Mouse (Mus musculus) ES-Bruce4 (cell line): ENCODE measurements at regions not wholly inside any gene's neighbourhood (a gene's known extent, or its start where the extent isn't known, plus 50 kb on each side); places are given as distances from the start of the nearest gene placed in this dataset.

Experiments used
- H3K27ac ChIP-seq: 2 replicates; pipeline ENCODE4 v1.5.1; 2012; ENCODE audit warnings: low read length, inconsistent platforms; ENCODE audit not compliant: insufficient read depth
- H3K27me3 ChIP-seq: 2 replicates; pipeline ENCODE4 v1.6.1; 2012; ENCODE audit warnings: mild to moderate bottlenecking, low read length, inconsistent platforms; ENCODE audit not compliant: control insufficient read depth, poor library complexity, insufficient read depth, severe bottlenecking
- H3K36me3 ChIP-seq: 2 replicates; pipeline ENCODE4 v1.6.1; 2012; ENCODE audit warnings: inconsistent platforms, mild to moderate bottlenecking, low read length, moderate library complexity; ENCODE audit not compliant: control insufficient read depth, poor library complexity, insufficient read depth, severe bottlenecking
- H3K4me1 ChIP-seq: one replicate; pipeline ENCODE4 v1.8.1; 2011; ENCODE audit warnings: low read length; ENCODE audit not compliant: control insufficient read depth, insufficient read depth
- H3K4me3 ChIP-seq: 2 replicates; pipeline ENCODE4 v1.5.1; 2011; ENCODE audit warnings: low read depth, mild to moderate bottlenecking, low read length
- H3K9ac ChIP-seq: 2 replicates; pipeline ENCODE4 v1.6.1; 2012; ENCODE audit warnings: low read depth, mild to moderate bottlenecking, inconsistent platforms; ENCODE audit not compliant: poor library complexity, severe bottlenecking
- H3K9me3 ChIP-seq: replicated peaks from 2 replicates; pipeline ENCODE4 v1.6.1; 2012; ENCODE audit warnings: mild to moderate bottlenecking, low read length, inconsistent platforms; ENCODE audit not compliant: control insufficient read depth, poor library complexity, insufficient read depth, severe bottlenecking
- CTCF ChIP-seq: IDR thresholded peaks from one replicate; pipeline ENCODE4 v1.8.1; 2011; ENCODE audit warnings: low read depth, low read length
- EP300 ChIP-seq: IDR thresholded peaks from 2 replicates; pipeline ENCODE4 v1.6.1; 2011; ENCODE audit warnings: low read depth, low read length; ENCODE audit not compliant: insufficient read depth
- POLR2A ChIP-seq: IDR thresholded peaks from one replicate; pipeline ENCODE4 v1.8.1; 2011; ENCODE audit warnings: low read length; ENCODE audit not compliant: insufficient read depth

DNA sequence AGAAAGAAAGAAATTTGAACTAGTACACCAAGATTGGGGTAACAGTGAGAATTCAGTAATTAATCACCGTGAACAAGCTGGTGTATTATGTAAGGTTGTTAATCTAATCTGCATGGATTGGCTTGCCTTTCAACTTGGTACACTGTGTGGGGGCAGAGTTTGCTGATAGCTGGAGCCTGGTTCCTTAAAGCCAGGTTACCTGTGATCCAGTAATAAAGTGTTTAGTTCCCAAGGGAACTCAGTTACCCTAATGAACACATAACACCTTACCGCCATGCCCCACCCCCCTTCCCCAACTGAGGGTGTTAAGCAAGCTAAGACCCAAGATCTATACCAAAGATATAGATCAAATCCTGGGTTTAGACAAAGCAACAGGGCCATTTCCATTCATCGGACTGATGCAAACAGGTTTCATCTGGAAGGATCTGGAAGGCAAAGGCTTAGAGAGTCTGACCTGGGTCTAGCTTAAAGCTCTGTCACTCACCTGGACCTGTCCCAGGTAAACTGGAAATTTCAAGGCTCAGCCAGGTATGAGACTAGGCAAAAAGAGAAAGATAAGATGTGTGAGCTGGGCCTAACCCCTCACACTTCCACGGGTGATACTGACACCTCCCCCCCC lies 155.8 kb downstream of the Ly86 start:
- no peak for TF ChIP-seq POLR2A
- TF ChIP-seq CTCF = no peak
- no peak for TF ChIP-seq EP300
- Histone ChIP-seq H3K4me1 (no peaks in the 10 kb centered on the region), H3K27me3 (no peaks in the 10 kb centered on the region), H3K9me3 (no peaks in the 10 kb centered on the region), H3K36me3 (no peaks in the 10 kb centered on the region), H3K27ac (no peak overlapping the region), H3K4me3 (no peak overlapping the region), H3K9ac (no peak overlapping the region)

DNA sequence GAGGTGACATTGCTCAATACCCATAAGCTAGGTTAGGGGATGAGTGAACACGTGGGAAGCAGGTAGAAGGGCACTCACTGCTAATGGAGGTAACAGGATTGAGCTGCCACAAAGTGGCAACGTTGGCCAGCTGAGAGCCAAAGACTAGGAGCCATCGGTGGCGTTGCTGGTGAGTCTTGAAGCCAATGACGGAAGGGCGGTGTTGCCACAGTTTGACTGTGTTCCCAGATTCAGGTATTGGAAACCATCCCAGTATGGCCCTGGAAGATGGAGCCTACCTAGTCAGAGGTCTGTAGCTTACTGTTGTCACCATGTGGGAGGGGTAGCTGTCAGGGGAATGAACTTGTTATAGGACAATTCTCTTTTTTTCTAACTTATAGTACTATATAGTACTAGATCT lies 158.4 kb downstream of the Ly86 start:
- no peaks in the 10 kb centered on the region for H3K36me3 ChIP-seq
- no peak overlapping the region for H3K4me3 ChIP-seq
- no peak overlapping the region for H3K27ac ChIP-seq
- no peak overlapping the region for H3K9ac ChIP-seq
- TF ChIP-seq EP300 = no peak
- no peak for TF ChIP-seq POLR2A
- no peak for TF ChIP-seq CTCF
- no peaks in the 10 kb centered on the region for H3K9me3 ChIP-seq
- H3K4me1 ChIP-seq = peaks cover 10% of the 10 kb centered on the region
- no peaks in the 10 kb centered on the region for H3K27me3 ChIP-seq

DNA sequence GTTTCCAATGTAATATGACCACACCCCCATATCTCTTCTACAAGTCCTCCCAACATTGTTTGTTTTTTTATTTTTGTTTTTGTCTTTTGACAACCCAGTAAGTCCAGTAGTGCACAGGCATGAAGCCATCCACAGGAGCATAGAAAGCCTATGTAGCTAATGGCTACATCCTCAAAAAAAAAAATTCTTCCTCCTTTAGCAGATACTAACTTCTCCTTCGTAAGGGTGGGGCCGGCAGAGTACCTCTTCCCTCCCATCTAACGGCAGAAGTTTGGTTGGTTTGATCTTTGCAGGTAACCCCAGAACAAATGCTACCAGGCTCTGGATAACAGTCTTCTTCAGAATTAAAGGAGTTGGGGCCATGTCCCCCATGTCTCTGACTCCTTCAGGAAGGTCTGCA lies 158.9 kb downstream of the Ly86 start:
- TF ChIP-seq POLR2A (no peak), EP300 (no peak), CTCF (no peak)
- H3K27ac ChIP-seq = no peak overlapping the region
- no peaks in the 10 kb centered on the region for H3K9me3 ChIP-seq
- H3K27me3 ChIP-seq = no peaks in the 10 kb centered on the region
- H3K9ac ChIP-seq = no peak overlapping the region
- no peak overlapping the region for H3K4me3 ChIP-seq
- no peaks in the 10 kb centered on the region for H3K36me3 ChIP-seq
- H3K4me1 ChIP-seq = peaks cover 13% of the 10 kb centered on the region

GRCm38 (mm10) chr13:37504373-37504772 lies 159.4 kb downstream of the Ly86 start:
- Histone ChIP-seq H3K27ac (no peak overlapping the region), H3K4me3 (no peak overlapping the region), H3K36me3 (no peaks in the 10 kb centered on the region), H3K4me1 (peaks cover 14% of the 10 kb centered on the region), H3K27me3 (no peaks in the 10 kb centered on the region), H3K9me3 (no peaks in the 10 kb centered on the region), H3K9ac (no peak overlapping the region)
- TF ChIP-seq POLR2A = no peak
- TF ChIP-seq CTCF = no peak
- TF ChIP-seq EP300 = no peak

GRCm38 (mm10) chr13:37505617-37506016 lies 160.6 kb downstream of the Ly86 start:
- H3K27me3 ChIP-seq = no peaks in the 10 kb centered on the region
- H3K9ac ChIP-seq = no peak overlapping the region
- H3K36me3 ChIP-seq = no peaks in the 10 kb centered on the region
- H3K9me3 ChIP-seq = no peaks in the 10 kb centered on the region
- TF ChIP-seq POLR2A = no peak
- TF ChIP-seq EP300 = no peak
- TF ChIP-seq CTCF = no peak
- peaks cover 14% of the 10 kb centered on the region for H3K4me1 ChIP-seq
- H3K27ac ChIP-seq = no peak overlapping the region
- H3K4me3 ChIP-seq = no peak overlapping the region

- Histone ChIP-seq H3K9me3 (no peaks in the 10 kb centered on the region), H3K36me3 (no peaks in the 10 kb centered on the region), H3K9ac (no peak overlapping the region), H3K4me1 (peaks cover 14% of the 10 kb centered on the region), H3K27me3 (no peaks in the 10 kb centered on the region), H3K4me3 (no peak overlapping the region), H3K27ac (no peak overlapping the region)
- TF ChIP-seq CTCF = no peak
- no peak for TF ChIP-seq EP300
- TF ChIP-seq POLR2A = no peak
Observed at GRCm38 (mm10) chr13:37506046-37506445, 161.0 kb downstream of the Ly86 start.
